Mouse (Mus musculus) layer of hippocampus, adult 8-10 months (tissue): ENCODE measurements at regions not wholly inside any gene's neighbourhood (a gene's known extent, or its start where the extent isn't known, plus 50 kb on each side); places are given as distances from the start of the nearest gene placed in this dataset.

Experiments
- DNase-seq, 2 experiments: peaks; one replicate each; pipeline ENCODE4 v3.0.0; 2022; ENCODE audit warnings: low spot score in 2 of 2

GRCm38 (mm10) chr11:43370025-43370424 lies 56.0 kb downstream of the Pttg1 start:
- no peak for DNase-seq

- no peak for DNase-seq
Measured at GRCm38 (mm10) chr11:43368346-43368745, 57.7 kb downstream of the Pttg1 start.

- no peak for DNase-seq
Measured at GRCm38 (mm10) chr11:43361858-43362257, 64.2 kb downstream of the Pttg1 start.

GRCm38 (mm10) chr11:43358390-43359291 lies 67.4 kb downstream of the Pttg1 start:
- DNase-seq: no peak

- DNase-seq: no peak
Measured at GRCm38 (mm10) chr11:43353602-43354001, 72.4 kb downstream of the Pttg1 start.

- DNase-seq: no peak
Measured at GRCm38 (mm10) chr11:43353030-43353429, 73.0 kb downstream of the Pttg1 start.

- no peak for DNase-seq
Measured at GRCm38 (mm10) chr11:43351818-43352217, 74.2 kb downstream of the Pttg1 start.

- DNase-seq: no peak
Measured at GRCm38 (mm10) chr11:43351348-43351747, 74.7 kb downstream of the Pttg1 start.

- DNase-seq: no peak
Measured at GRCm38 (mm10) chr11:43350242-43350641, 75.8 kb downstream of the Pttg1 start.

- peak in 1 of 2 experiments; percentile 13 for DNase-seq
Measured at GRCm38 (mm10) chr11:43349564-43349963, 76.5 kb downstream of the Pttg1 start.

- peak; percentile 80 to 94 for DNase-seq
Measured at GRCm38 (mm10) chr11:43348571-43348970, 77.5 kb downstream of the Pttg1 start.

GRCm38 (mm10) chr11:43346489-43346888 lies 79.6 kb downstream of the Pttg1 start:
- no peak for DNase-seq

- no peak for DNase-seq
Measured at GRCm38 (mm10) chr11:43344767-43345561, 81.1 kb downstream of the Pttg1 start.

- DNase-seq: no peak
Measured at GRCm38 (mm10) chr11:43343574-43343973, 82.5 kb downstream of the Pttg1 start.

GRCm38 (mm10) chr11:43338377-43338993 lies 87.6 kb downstream of the Pttg1 start:
- no peak for DNase-seq

- no peak for DNase-seq
Measured at GRCm38 (mm10) chr11:43335668-43336265, 90.3 kb downstream of the Pttg1 start.

- no peak for DNase-seq
Measured at GRCm38 (mm10) chr11:43333547-43333946, 92.5 kb downstream of the Pttg1 start.

- no peak for DNase-seq
Measured at GRCm38 (mm10) chr11:43313996-43314395, 112.1 kb downstream of the Pttg1 start.
